7 mouse cellular contexts compared by ENCODE assay signal in the genomic region with DNA sequence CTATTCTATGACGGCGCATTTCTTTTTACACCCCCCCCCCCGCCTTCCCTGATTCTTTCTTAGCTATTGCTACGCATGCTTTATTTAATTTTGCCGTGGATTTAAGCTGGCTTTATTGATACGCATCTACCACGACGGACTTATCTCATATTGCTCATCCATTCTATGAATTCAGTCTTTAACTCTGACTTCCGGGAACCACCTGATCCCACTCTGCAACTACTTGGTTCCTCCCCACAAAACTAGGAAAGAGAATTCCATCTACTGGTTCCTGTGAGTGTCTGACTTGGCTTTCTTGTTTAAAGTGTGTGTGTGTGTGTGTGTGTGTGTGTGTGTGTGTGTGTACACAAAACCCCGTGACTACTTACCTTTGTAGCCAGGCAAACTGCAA. TPM values are rescaled to one million over a fixed set of nuclear protein-coding genes. Genes with fewer than 3 reads are reported as not detected.
DNase-seq lines count a peak whose midpoint lies in the region; ATAC-seq and TF ChIP-seq lines count a peak whose summit lies in the region.

No protein-coding gene starts in this region.

- no peak overlapping the region for H3K27ac ChIP-seq in lung, embryonic 14.5 days (ENCODE audit: low read depth)
- no peak overlapping the region for H3K27ac ChIP-seq in forebrain, embryonic 12.5 days
- no peak overlapping the region for H3K27ac ChIP-seq in limb, embryonic 11.5 days (replicated peaks; ENCODE audit: low read depth, low read length)
- peak overlapping the region; percentile 71 for H3K27ac ChIP-seq in olfactory bulb, adult 2 months (ENCODE audit: insufficient read depth, low read depth, low read length)

- H3K9ac ChIP-seq in lung, embryonic 14.5 days, result peak overlapping the region; percentile 48
- peak overlapping the region; percentile 63 for H3K9ac ChIP-seq in forebrain, embryonic 12.5 days
- no peak overlapping the region; the same call in 1 of the 2 replicates for H3K9ac ChIP-seq in limb, embryonic 11.5 days (ENCODE audit: low read length)

- H3K4me2 ChIP-seq in lung, embryonic 14.5 days, result peak overlapping the region; percentile 86
- H3K4me2 ChIP-seq in forebrain, embryonic 12.5 days, result peak overlapping the region; percentile 86
- peak overlapping the region; percentile 97 for H3K4me2 ChIP-seq in limb, embryonic 11.5 days (ENCODE audit: low read depth, severe bottlenecking)

- TF ChIP-seq CTCF in lung, embryonic 14.5 days (IDR thresholded peaks at IDR 0.05; ENCODE audit: low read depth), result no peak
- no peak for TF ChIP-seq CTCF in olfactory bulb, adult 2 months (IDR thresholded peaks at IDR 0.05; ENCODE audit: insufficient read depth, low read depth, low read length)

- no peak for DNase-seq in lung, embryonic 14.5 days
- no peak for DNase-seq in lung, adult 18-20 months
- DNase-seq in limb, embryonic 11.5 days (ENCODE audit: low spot score), result no peak
- DNase-seq in thymus, adult 18-20 months, result no peak
- no peak for DNase-seq in layer of hippocampus, postnatal 25 days (ENCODE audit: extremely low spot score in 1 of 2, low spot score in 1 of 2)

- H3K36me3 ChIP-seq in lung, embryonic 14.5 days (ENCODE audit: insufficient read depth), result peaks cover 45% of the 10 kb centered on the region
- H3K36me3 ChIP-seq in forebrain, embryonic 12.5 days (replicated peaks), result peaks cover 24% of the 10 kb centered on the region
- no peaks in the 10 kb centered on the region for H3K36me3 ChIP-seq in limb, embryonic 11.5 days (ENCODE audit: control insufficient read depth, insufficient read depth, low read length)

- TF ChIP-seq POLR2A in olfactory bulb, adult 2 months (IDR thresholded peaks at IDR 0.05; ENCODE audit: insufficient read depth, low read depth, low read length), result no peak; the same call in 1 of the 2 replicates

- ATAC-seq in lung, embryonic 14.5 days (ENCODE audit: insufficient read depth), result no peak
- ATAC-seq in forebrain, embryonic 12.5 days (ENCODE audit: low FRiP score), result no peak
- no peak for ATAC-seq in limb, embryonic 11.5 days (ENCODE audit: insufficient number of reproducible peaks, low FRiP score, low TSS enrichment, low read depth)

- no peaks in the 10 kb centered on the region for H3K27me3 ChIP-seq in lung, embryonic 14.5 days (ENCODE audit: insufficient read depth, low read length)
- H3K27me3 ChIP-seq in forebrain, embryonic 12.5 days, result no peaks in the 10 kb centered on the region
- H3K27me3 ChIP-seq in limb, embryonic 11.5 days (ENCODE audit: control insufficient read depth, insufficient read depth, low read length), result no peaks in the 10 kb centered on the region

- 12% methylated on average over 10 of the region's 10 CpGs for WGBS in lung, embryonic 14.5 days
- 8% methylated on average over 10 of the region's 10 CpGs for WGBS in forebrain, embryonic 12.5 days
- WGBS in limb, embryonic 11.5 days, result 22% methylated on average over 10 of the region's 10 CpGs
- 4% methylated on average over 10 of the region's 10 CpGs for WGBS in olfactory bulb, adult 2 months

- peak overlapping the region; percentile 48 for H3K4me3 ChIP-seq in lung, embryonic 14.5 days (ENCODE audit: low read depth, low read length)
- peak overlapping the region; percentile 59 for H3K4me3 ChIP-seq in forebrain, embryonic 12.5 days (replicated peaks)
- H3K4me3 ChIP-seq in limb, embryonic 11.5 days (ENCODE audit: low read depth, low read length), result peak overlapping the region; percentile 48
- H3K4me3 ChIP-seq in olfactory bulb, adult 2 months (ENCODE audit: insufficient read depth, low read depth, low read length), result peak overlapping the region; percentile 77

- no peaks in the 10 kb centered on the region for H3K4me1 ChIP-seq in lung, embryonic 14.5 days (ENCODE audit: insufficient read depth)
- peaks cover 38% of the 10 kb centered on the region for H3K4me1 ChIP-seq in forebrain, embryonic 12.5 days
- no peaks in the 10 kb centered on the region; the same call in 1 of the 2 replicates for H3K4me1 ChIP-seq in limb, embryonic 11.5 days (ENCODE audit: control insufficient read depth, insufficient read depth, low read length)
- peaks cover 28% of the 10 kb centered on the region for H3K4me1 ChIP-seq in olfactory bulb, adult 2 months (ENCODE audit: control insufficient read depth, insufficient read depth, low read length)

- H3K9me3 ChIP-seq in lung, embryonic 14.5 days (ENCODE audit: low read depth, low read length), result no peaks in the 10 kb centered on the region
- H3K9me3 ChIP-seq in forebrain, embryonic 12.5 days, result no peaks in the 10 kb centered on the region
- H3K9me3 ChIP-seq in limb, embryonic 11.5 days (ENCODE audit: control insufficient read depth, low read length), result no peaks in the 10 kb centered on the region

RNA-seq across cellular contexts. Expression of gene Pnma1, which starts 0.3 kb away (rescaled TPM):
- 0.68 and 0.79 TPM in 2 replicates for polyA plus RNA-seq in lung, embryonic 14.5 days (2014; fragmentation: Nextera tagmentation; extraction: Ambion mirVana)
- 2.8 and 3.4 TPM in 2 replicates for polyA plus RNA-seq in forebrain, embryonic 12.5 days (2016; fragmentation: Nextera tagmentation; extraction: Ambion mirVana)
- polyA plus RNA-seq in limb, embryonic 11.5 days (2014; fragmentation: Nextera tagmentation; extraction: Ambion mirVana), result 0.70 and 0.99 TPM in 2 replicates
- not detected in 2 replicates for polyA plus RNA-seq in olfactory bulb, adult 2 months (2012; ENCODE audit: insufficient read depth, insufficient read length, low replicate concordance, missing spikeins)
- total RNA-seq in layer of hippocampus, postnatal 25 days (2021), result 1 to 10 TPM; 3.8 to 4.5 TPM

RNA-seq across cellular contexts. Expression of gene Dnal1, which starts 34.5 kb away (rescaled TPM):
- polyA plus RNA-seq in lung, embryonic 14.5 days (2014; fragmentation: Nextera tagmentation; extraction: Ambion mirVana), result 4.1 and 5.2 TPM in 2 replicates
- 6.8 and 7.8 TPM in 2 replicates for polyA plus RNA-seq in forebrain, embryonic 12.5 days (2016; fragmentation: Nextera tagmentation; extraction: Ambion mirVana)
- 6.1 TPM in 2 replicates for polyA plus RNA-seq in limb, embryonic 11.5 days (2014; fragmentation: Nextera tagmentation; extraction: Ambion mirVana)
- not detected in 2 replicates for polyA plus RNA-seq in olfactory bulb, adult 2 months (2012; ENCODE audit: insufficient read depth, insufficient read length, low replicate concordance, missing spikeins)
- 100 to 1,000 TPM in 1 of 2 experiments, 10 to 100 TPM in 1; 95.8 to 104 TPM for total RNA-seq in layer of hippocampus, postnatal 25 days (2021)

RNA-seq across cellular contexts. Expression of gene Acot6, which starts 48.2 kb away (rescaled TPM):
- polyA plus RNA-seq in lung, embryonic 14.5 days (2014; fragmentation: Nextera tagmentation; extraction: Ambion mirVana), result 1.8 and 2.3 TPM in 2 replicates
- polyA plus RNA-seq in forebrain, embryonic 12.5 days (2016; fragmentation: Nextera tagmentation; extraction: Ambion mirVana), result 0.97 and 1.0 TPM in 2 replicates
- polyA plus RNA-seq in limb, embryonic 11.5 days (2014; fragmentation: Nextera tagmentation; extraction: Ambion mirVana), result 1.1 TPM in 2 replicates
- not detected in 2 replicates for polyA plus RNA-seq in olfactory bulb, adult 2 months (2012; ENCODE audit: insufficient read depth, insufficient read length, low replicate concordance, missing spikeins)
- total RNA-seq in layer of hippocampus, postnatal 25 days (2021), result 1 to 10 TPM; 4.3 to 5.3 TPM
